ENCODE assay signal across 18 mouse cellular contexts in the genomic region with DNA sequence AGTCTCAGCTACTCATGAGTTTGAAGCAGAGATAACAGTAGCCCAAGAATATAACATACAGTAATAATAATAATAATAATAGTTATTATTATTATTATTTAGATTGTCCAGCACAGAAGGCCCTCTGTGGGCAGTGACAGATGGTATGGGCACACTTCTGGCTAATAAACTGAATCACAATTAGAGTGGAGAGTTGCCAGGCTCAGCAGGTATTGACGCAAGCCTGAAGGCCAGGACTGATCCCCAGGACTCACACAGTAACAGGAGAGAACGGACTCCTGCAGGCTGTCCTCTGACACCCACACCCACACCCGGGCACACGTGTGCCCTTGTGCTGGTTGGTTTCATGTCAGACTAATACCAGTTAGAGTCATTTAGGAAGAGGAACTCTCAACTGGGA.
"Had no signal": no experiment of that assay in that cellular context is flagged by ENCODE, and none has a peak within 500 bp of the region (broad histone marks: within the 10 kb centered on the region; RNA-seq: fewer than 3 reads in every experiment).

No protein-coding gene starts in this region.

- ATAC-seq: midbrain, embryonic 16.5 days had no signal

- H3K4me2 ChIP-seq: lung, embryonic 14.5 days; midbrain, embryonic 12.5 days; neural tube, embryonic 13.5 days; neural tube, embryonic 15.5 days had no signal

- H3K27me3 ChIP-seq: midbrain, embryonic 12.5 days; neural tube, embryonic 15.5 days had no signal

- DNase-seq: lung, embryonic 14.5 days; lung, postnatal 10 days; lung, postnatal 4 days; midbrain, embryonic 14.5 days; retina, postnatal 1 day; right cerebral cortex, adult 18-20 months; right cerebral cortex, postnatal 25 days; right cerebral cortex, postnatal 4 days; spleen, adult 18-20 months; thymus, adult 18-20 months; thymus, postnatal 14 days; thymus, postnatal 36 days had no signal

- H3K36me3 ChIP-seq: midbrain, embryonic 10.5 days; midbrain, embryonic 12.5 days; neural tube, embryonic 13.5 days; neural tube, embryonic 15.5 days had no signal

- H3K9ac ChIP-seq: lung, embryonic 14.5 days; midbrain, embryonic 12.5 days; neural tube, embryonic 13.5 days; neural tube, embryonic 15.5 days had no signal

- H3K27ac ChIP-seq: midbrain, embryonic 10.5 days; midbrain, embryonic 12.5 days; neural tube, embryonic 13.5 days; neural tube, embryonic 15.5 days had no signal

- H3K4me3 ChIP-seq: midbrain, embryonic 10.5 days; midbrain, embryonic 12.5 days; myocyte; neural tube, embryonic 13.5 days; neural tube, embryonic 15.5 days had no signal

- H3K9me3 ChIP-seq: midbrain, embryonic 10.5 days; midbrain, embryonic 12.5 days; neural tube, embryonic 13.5 days; neural tube, embryonic 15.5 days had no signal
